In genomic region chr1:172012030-172012429, GRCm38 (mm10) we compare ENCODE assay signal across 9 mouse cellular contexts. TPM values are rescaled to one million over a fixed set of nuclear protein-coding genes. Genes with fewer than 3 reads are reported as not detected.
DNase-seq lines count a peak whose midpoint lies in the region; ATAC-seq and TF ChIP-seq lines count a peak whose summit lies in the region.
"Had no signal": no experiment of that assay in that cellular context is flagged by ENCODE, and none has a peak within 500 bp of the region (broad histone marks: within the 10 kb centered on the region; RNA-seq: fewer than 3 reads in every experiment).

No protein-coding gene starts in this region.

- H3K27me3 ChIP-seq in E14TG2a.4 (ENCODE audit: insufficient read depth, low read length), result peaks cover 22% of the 10 kb centered on the region
- H3K27me3 ChIP-seq in kidney, embryonic 15.5 days, result no peaks in the 10 kb centered on the region
- H3K27me3 ChIP-seq in liver, embryonic 11.5 days (replicated peaks; ENCODE audit: control insufficient read depth, insufficient read depth, low read length), result no peaks in the 10 kb centered on the region
- H3K27me3 ChIP-seq in neural tube, embryonic 13.5 days, result no peaks in the 10 kb centered on the region
- H3K27me3 ChIP-seq: heart, embryonic 15.5 days had no signal

- peak; percentile 80 for ATAC-seq in granulocyte monocyte progenitor cell, adult 5-6 weeks (replicated peaks; ENCODE audit: poor library complexity, severe bottlenecking)
- peak; percentile 33; the same call in 1 of the 2 replicates for ATAC-seq in kidney, embryonic 15.5 days (replicated peaks; ENCODE audit: low FRiP score)
- no peak for ATAC-seq in liver, embryonic 11.5 days (replicated peaks; ENCODE audit: low FRiP score)
- ATAC-seq in neural tube, embryonic 13.5 days (ENCODE audit: low read depth), result no peak

- DNase-seq in adrenal gland, adult (ENCODE audit: inconsistent age in 2 of 2, low spot score in 1 of 2), result peak; percentile 58 to 81
- DNase-seq in liver, embryonic 11.5 days (ENCODE audit: low spot score), result peak; percentile 54
- DNase-seq in urinary bladder, postnatal 14 days (ENCODE audit: low spot score), result peak; percentile 72

- H3K27ac ChIP-seq in cortical plate, adult 2 months (ENCODE audit: insufficient read depth, low read length), result no peak overlapping the region
- H3K27ac ChIP-seq in kidney, embryonic 15.5 days, result no peak overlapping the region
- no peak overlapping the region for H3K27ac ChIP-seq in liver, embryonic 11.5 days (ENCODE audit: low read depth, low read length)
- peak overlapping the region; percentile 42 for H3K27ac ChIP-seq in neural tube, embryonic 13.5 days (replicated peaks)
- H3K27ac ChIP-seq: heart, embryonic 15.5 days had no signal

- peaks cover 78% of the 10 kb centered on the region for H3K4me1 ChIP-seq in E14TG2a.4 (replicated peaks; ENCODE audit: low read depth, low read length)
- H3K4me1 ChIP-seq in cortical plate, adult 2 months (ENCODE audit: control insufficient read depth, insufficient read depth, low read length), result peaks cover 10% of the 10 kb centered on the region
- H3K4me1 ChIP-seq in kidney, embryonic 15.5 days, result peaks cover 31% of the 10 kb centered on the region
- H3K4me1 ChIP-seq in liver, embryonic 11.5 days (replicated peaks; ENCODE audit: control insufficient read depth, insufficient read depth, low read length), result peaks cover 4% of the 10 kb centered on the region; the same call in 1 of the 2 replicates
- peaks cover 50% of the 10 kb centered on the region for H3K4me1 ChIP-seq in neural tube, embryonic 13.5 days (replicated peaks)

- no peaks in the 10 kb centered on the region for H3K9me3 ChIP-seq in E14TG2a.4 (ENCODE audit: low read length)
- H3K9me3 ChIP-seq in kidney, embryonic 15.5 days (replicated peaks), result no peaks in the 10 kb centered on the region
- no peaks in the 10 kb centered on the region for H3K9me3 ChIP-seq in liver, embryonic 11.5 days (ENCODE audit: control insufficient read depth, low read length)
- no peaks in the 10 kb centered on the region for H3K9me3 ChIP-seq in neural tube, embryonic 13.5 days
- H3K9me3 ChIP-seq: heart, embryonic 15.5 days had no signal

- peaks cover 40% of the 10 kb centered on the region for H3K36me3 ChIP-seq in E14TG2a.4 (ENCODE audit: insufficient read depth, low read length)
- H3K36me3 ChIP-seq in kidney, embryonic 15.5 days, result peaks cover 63% of the 10 kb centered on the region
- H3K36me3 ChIP-seq in liver, embryonic 11.5 days (ENCODE audit: control insufficient read depth, insufficient read depth, low read length), result peaks cover 6% of the 10 kb centered on the region; the same call in 1 of the 2 replicates
- H3K36me3 ChIP-seq in neural tube, embryonic 13.5 days, result peaks cover 56% of the 10 kb centered on the region

- no peak overlapping the region for H3K4me2 ChIP-seq in kidney, embryonic 15.5 days
- H3K4me2 ChIP-seq in liver, embryonic 11.5 days, result no peak overlapping the region
- H3K4me2 ChIP-seq in neural tube, embryonic 13.5 days, result no peak overlapping the region
- H3K4me2 ChIP-seq: heart, embryonic 15.5 days had no signal

- H3K4me3 ChIP-seq in E14TG2a.4 (replicated peaks; ENCODE audit: low read length), result no peak overlapping the region
- H3K4me3 ChIP-seq in cortical plate, adult 2 months (ENCODE audit: insufficient read depth, low read length), result no peak overlapping the region
- H3K4me3 ChIP-seq in kidney, embryonic 15.5 days (replicated peaks), result no peak overlapping the region
- no peak overlapping the region for H3K4me3 ChIP-seq in liver, embryonic 11.5 days (ENCODE audit: low read depth, low read length)
- no peak overlapping the region for H3K4me3 ChIP-seq in neural tube, embryonic 13.5 days
- H3K4me3 ChIP-seq: heart, embryonic 15.5 days had no signal

- H3K9ac ChIP-seq in kidney, embryonic 15.5 days, result no peak overlapping the region
- H3K9ac ChIP-seq in liver, embryonic 11.5 days (ENCODE audit: low read depth, low read length), result no peak overlapping the region
- no peak overlapping the region for H3K9ac ChIP-seq in neural tube, embryonic 13.5 days
- H3K9ac ChIP-seq: heart, embryonic 15.5 days had no signal

- no peak for TF ChIP-seq POLR2A in cortical plate, adult 2 months (IDR thresholded peaks at IDR 0.05; ENCODE audit: extremely low read depth, insufficient read depth, low read length)

- TF ChIP-seq CTCF in E14TG2a.4 (conservative IDR thresholded peaks at IDR 0.05; ENCODE audit: low read length), result peak; percentile 58
- peak; percentile 76 for TF ChIP-seq CTCF in cortical plate, adult 2 months (IDR thresholded peaks at IDR 0.05; ENCODE audit: extremely low read depth, insufficient read depth, low read length)

- 21% methylated on average over 5 of the region's 5 CpGs for WGBS in kidney, embryonic 15.5 days
- 36% methylated on average over 5 of the region's 5 CpGs for WGBS in liver, embryonic 11.5 days
- 20% methylated on average over 5 of the region's 5 CpGs for WGBS in neural tube, embryonic 13.5 days

RNA-seq across cellular contexts. Expression of gene Vangl2, which starts 16.2 kb away (rescaled TPM):
- polyA plus RNA-seq in cortical plate, adult 2 months (2012; rRNA removed), result 7.5 and 8.7 TPM in 2 replicates
- 3.0 and 6.3 TPM in 2 replicates for total RNA-seq in granulocyte monocyte progenitor cell, adult 5-6 weeks (2014; fragmentation: Nextera tagmentation)
- total RNA-seq in granulocyte monocyte progenitor cell, adult 5-6 weeks (2017), result 1.5 and 2.5 TPM in 2 replicates
- 17.3 and 17.6 TPM in 2 replicates for polyA plus RNA-seq in kidney, embryonic 15.5 days (2015; fragmentation: Nextera tagmentation; extraction: Ambion mirVana)
- 5.4 and 6.2 TPM in 2 replicates for polyA plus RNA-seq in liver, embryonic 11.5 days (2014; fragmentation: Nextera tagmentation; extraction: Ambion mirVana)
- 46.8 and 50.5 TPM in 2 replicates for polyA plus RNA-seq in neural tube, embryonic 13.5 days (2015; fragmentation: Nextera tagmentation; extraction: Ambion mirVana)

RNA-seq across cellular contexts. Expression of gene Nhlh1, which starts 45.3 kb away (rescaled TPM):
- 0.52 and 0.57 TPM in 2 replicates for polyA plus RNA-seq in cortical plate, adult 2 months (2012; rRNA removed)
- total RNA-seq in granulocyte monocyte progenitor cell, adult 5-6 weeks (2014; fragmentation: Nextera tagmentation), result not detected in 2 replicates
- total RNA-seq in granulocyte monocyte progenitor cell, adult 5-6 weeks (2017), result not detected in 2 replicates
- not detected in 2 replicates for polyA plus RNA-seq in kidney, embryonic 15.5 days (2015; fragmentation: Nextera tagmentation; extraction: Ambion mirVana)
- 0.11 TPM in 1 of 2 replicates, not detected in the other for polyA plus RNA-seq in liver, embryonic 11.5 days (2014; fragmentation: Nextera tagmentation; extraction: Ambion mirVana)
- 10.4 and 10.8 TPM in 2 replicates for polyA plus RNA-seq in neural tube, embryonic 13.5 days (2015; fragmentation: Nextera tagmentation; extraction: Ambion mirVana)
- polyA plus RNA-seq: heart, embryonic 15.5 days had no signal

Comparison
In these comparisons a context has a peak if more than half of its experiments do, and no peak if none do; other contexts are left out.
1. ATAC-seq: peak in granulocyte monocyte progenitor cell, adult 5-6 weeks (single experiment) and kidney, embryonic 15.5 days (single experiment); none in liver, embryonic 11.5 days (single experiment) and neural tube, embryonic 13.5 days (single experiment).
2. Peak in every context shown above with its lines, with median percentiles within 50 percentile points of each other: DNase-seq.